Mouse (Mus musculus): Measurements from ENCODE around the gene Epor. TPM values are rescaled to one million over a fixed set of nuclear protein-coding genes. Genes with fewer than 3 reads are reported as not detected.

Gene Epor
- total and polyA plus RNA-seq, 3 experiments, result 0.20 to 2.0 TPM; not detected in 1

GRCm38 (mm10) chr9:21932445-21933137, 30.7 kb downstream of the Epor start:
- H3K4me1 ChIP-seq (ENCODE audit: control insufficient read depth in 1 of 2, insufficient read depth in 2 of 2), result no peaks in the 10 kb centered on the region
- no peaks in the 10 kb centered on the region for H3K36me3 ChIP-seq (replicated peaks in 1 of 2; ENCODE audit: control insufficient read depth in 1 of 2, insufficient read depth in 1 of 2, low read length in 1 of 2)
- no peak overlapping the region for H3K9ac ChIP-seq (ENCODE audit: insufficient read depth, low read depth)
- H3K27ac ChIP-seq (ENCODE audit: insufficient read depth, low read depth), result no peak overlapping the region
- in situ Hi-C loops (cut with MboI; ENCODE audit: low pct_ligation_motif_present, low pct_unique_long_range_greater_than_20kb, low sequenced_read_pairs) (no loop called here), dilution Hi-C loops (cut with MboI; ENCODE audit: extremely low pct_ligation_motif_present, extremely low pct_unique_long_range_greater_than_20kb, low sequenced_read_pairs) (no loop called here)
- H3K4me2 ChIP-seq (ENCODE audit: insufficient read depth, low read depth, poor library complexity, severe bottlenecking), result no peak overlapping the region
- TF ChIP-seq EP300 (IDR thresholded peaks at IDR 0.05; ENCODE audit: low read length) (no peak), MAFK (IDR thresholded peaks at IDR 0.05; ENCODE audit: insufficient replicate concordance, low read length) (no peak), USF1 (IDR thresholded peaks at IDR 0.05; ENCODE audit: low read depth, low read length) (no peak), ZC3H11A (IDR thresholded peaks at IDR 0.05; ENCODE audit: low read depth, low read length) (no peak), RAD21 (IDR thresholded peaks at IDR 0.05; ENCODE audit: low read depth, low read length) (no peak), RCOR1 (conservative IDR thresholded peaks at IDR 0.05; ENCODE audit: low read depth, low read length) (no peak), ETS1 (conservative IDR thresholded peaks at IDR 0.05; ENCODE audit: low read depth, low read length) (no peak), CHD1 (IDR thresholded peaks at IDR 0.05; ENCODE audit: low read depth, low read length) (no peak), TCF12 (IDR thresholded peaks at IDR 0.05; ENCODE audit: low read depth, low read length) (no peak), ZKSCAN1 (IDR thresholded peaks at IDR 0.05; ENCODE audit: borderline replicate concordance, low read depth, low read length) (no peak), SIN3A (IDR thresholded peaks at IDR 0.05; ENCODE audit: low read length) (no peak), MYC (IDR thresholded peaks at IDR 0.05; ENCODE audit: low read depth, low read length) (no peak), MAZ (IDR thresholded peaks at IDR 0.05; ENCODE audit: low read depth, low read length) (no peak), ELF1 (IDR thresholded peaks at IDR 0.05; ENCODE audit: low read depth, low read length) (no peak), MAX (IDR thresholded peaks at IDR 0.05; ENCODE audit: low read length) (no peak), USF2 (conservative IDR thresholded peaks at IDR 0.05; ENCODE audit: low read depth, low read length) (no peak), PAX5 (IDR thresholded peaks at IDR 0.05; ENCODE audit: low read length) (no peak), NELFE (IDR thresholded peaks at IDR 0.05; ENCODE audit: low read depth, low read length) (no peak)
- no peak overlapping the region for H3K4me3 ChIP-seq (replicated peaks in 1 of 3; ENCODE audit: low read depth in 2 of 3, low read length in 2 of 3, poor library complexity in 1 of 3)
- no peak for DNase-seq (ENCODE audit: extremely low read depth)
- peaks cover 76% of the 10 kb centered on the region for H3K27me3 ChIP-seq (replicated peaks)
- peaks cover 6% of the 10 kb centered on the region for H3K9me3 ChIP-seq (replicated peaks; ENCODE audit: low read length)
- no peaks in the 10 kb centered on the region for H3K79me2 ChIP-seq (replicated peaks; ENCODE audit: control insufficient read depth, extremely low read depth, insufficient read depth, poor library complexity, severe bottlenecking)

- Histone ChIP-seq H3K9me3 (replicated peaks; ENCODE audit: low read length) (peaks cover 6% of the 10 kb centered on the region), H3K4me2 (ENCODE audit: insufficient read depth, low read depth, poor library complexity, severe bottlenecking) (no peak overlapping the region), H3K4me3 (replicated peaks in 1 of 3; ENCODE audit: low read depth in 2 of 3, low read length in 2 of 3, poor library complexity in 1 of 3) (no peak overlapping the region), H3K79me2 (replicated peaks; ENCODE audit: control insufficient read depth, extremely low read depth, insufficient read depth, poor library complexity, severe bottlenecking) (no peaks in the 10 kb centered on the region), H3K27ac (ENCODE audit: insufficient read depth, low read depth) (no peak overlapping the region), H3K9ac (ENCODE audit: insufficient read depth, low read depth) (no peak overlapping the region), H3K27me3 (replicated peaks) (peaks cover 78% of the 10 kb centered on the region), H3K4me1 (ENCODE audit: control insufficient read depth in 1 of 2, insufficient read depth in 2 of 2) (no peaks in the 10 kb centered on the region), H3K36me3 (replicated peaks in 1 of 2; ENCODE audit: control insufficient read depth in 1 of 2, insufficient read depth in 1 of 2, low read length in 1 of 2) (no peaks in the 10 kb centered on the region)
- in situ Hi-C loops (cut with MboI; ENCODE audit: low pct_ligation_motif_present, low pct_unique_long_range_greater_than_20kb, low sequenced_read_pairs) (no loop called here), dilution Hi-C loops (cut with MboI; ENCODE audit: extremely low pct_ligation_motif_present, extremely low pct_unique_long_range_greater_than_20kb, low sequenced_read_pairs) (no loop called here)
- TF ChIP-seq CHD1 (IDR thresholded peaks at IDR 0.05; ENCODE audit: low read depth, low read length) (no peak), USF1 (IDR thresholded peaks at IDR 0.05; ENCODE audit: low read depth, low read length) (no peak), CHD2 (IDR thresholded peaks at IDR 0.05; ENCODE audit: low read length) (no peak), ZC3H11A (IDR thresholded peaks at IDR 0.05; ENCODE audit: low read depth, low read length) (no peak), RCOR1 (conservative IDR thresholded peaks at IDR 0.05; ENCODE audit: low read depth, low read length) (no peak), EP300 (IDR thresholded peaks at IDR 0.05; ENCODE audit: low read length) (no peak), POLR2A (IDR thresholded peaks at IDR 0.05; ENCODE audit: low read depth, low read length) (no peak), TBP (conservative IDR thresholded peaks at IDR 0.05; ENCODE audit: low read depth, low read length) (no peak), MAX (IDR thresholded peaks at IDR 0.05; ENCODE audit: low read length) (no peak), MAZ (IDR thresholded peaks at IDR 0.05; ENCODE audit: low read depth, low read length) (no peak), ZMIZ1 (IDR thresholded peaks at IDR 0.05; ENCODE audit: low read depth, low read length) (no peak), ELF1 (IDR thresholded peaks at IDR 0.05; ENCODE audit: low read depth, low read length) (no peak), CTCF (conservative IDR thresholded peaks at IDR 0.05 in 1 of 2, IDR thresholded peaks at IDR 0.05 in 1 of 2; ENCODE audit: low read depth in 2 of 2, low read length in 2 of 2) (no peak), E2F4 (IDR thresholded peaks at IDR 0.05; ENCODE audit: insufficient replicate concordance, low read depth, low read length) (no peak), PAX5 (IDR thresholded peaks at IDR 0.05; ENCODE audit: low read length) (no peak), ETS1 (conservative IDR thresholded peaks at IDR 0.05; ENCODE audit: low read depth, low read length) (no peak)
- DNase-seq (ENCODE audit: extremely low read depth), result no peak
Measured at GRCm38 (mm10) chr9:21932006-21932405, 31.3 kb downstream of the Epor start.
